Mouse (Mus musculus) T-helper 2 cell (primary cell): ENCODE measurements around the gene Msrb3.

Source experiments
- in situ Hi-C: fragments of 300-600 bp; cut with MboI, MseI; formaldehyde crosslinking; loops from one replicate; pipeline ENCODE4 v1.15.1; 2025; ENCODE audit warnings: high pct_unique_total_duplicates

The Msrb3 gene

GRCm38 (mm10) chr10:120898785-120899762 is at the start of gene Msrb3:
Msrb3 (minus strand) TSS chr10:120899101.
- in situ Hi-C loops = no loop called here

GRCm38 (mm10) chr10:120948461-120948860 is 49.6 kb upstream of the Msrb3 start:
- in situ Hi-C loops = no loop called here

GRCm38 (mm10) chr10:120947842-120948241 is 48.9 kb upstream of the Msrb3 start:
- in situ Hi-C loops = no loop called here

DNA sequence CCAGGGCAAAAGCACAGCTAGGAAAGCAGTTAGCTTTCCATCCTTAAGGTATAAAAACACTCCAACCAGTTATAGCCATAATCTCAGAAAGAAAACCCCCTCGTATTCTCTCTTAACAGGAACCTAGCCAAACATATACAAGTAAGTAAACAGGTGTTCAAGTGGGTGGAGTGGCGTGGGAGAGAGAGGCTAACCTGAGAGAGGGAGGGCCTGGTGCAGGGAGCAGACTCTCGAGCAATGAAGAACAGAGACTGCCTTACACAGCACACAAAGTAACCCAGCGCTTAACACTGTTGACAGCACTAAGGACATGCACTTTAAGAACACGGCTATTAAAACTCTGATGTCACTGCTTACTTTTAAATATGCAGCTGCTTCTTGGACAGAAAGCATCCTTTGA is 47.9 kb upstream of the Msrb3 start:
- in situ Hi-C loops = no loop called here

DNA sequence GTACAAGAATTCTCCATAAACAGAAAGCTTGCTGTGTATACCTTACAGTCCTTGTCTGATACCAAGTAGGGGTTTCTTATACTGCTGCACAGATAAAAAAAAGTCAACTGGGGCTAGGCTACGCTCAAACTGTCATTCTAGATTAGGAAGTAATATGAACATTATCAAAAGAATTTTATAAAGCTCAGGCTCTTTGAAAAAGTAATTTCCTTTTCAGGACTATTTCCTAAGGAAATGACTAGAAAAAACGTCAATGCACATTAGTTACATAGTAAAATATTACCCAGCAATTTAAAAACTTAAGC is 40.0 kb upstream of the Msrb3 start:
- in situ Hi-C loops = no loop called here

- in situ Hi-C loops = no loop called here
Measured at GRCm38 (mm10) chr10:120938077-120938903, 39.4 kb upstream of the Msrb3 start.

DNA sequence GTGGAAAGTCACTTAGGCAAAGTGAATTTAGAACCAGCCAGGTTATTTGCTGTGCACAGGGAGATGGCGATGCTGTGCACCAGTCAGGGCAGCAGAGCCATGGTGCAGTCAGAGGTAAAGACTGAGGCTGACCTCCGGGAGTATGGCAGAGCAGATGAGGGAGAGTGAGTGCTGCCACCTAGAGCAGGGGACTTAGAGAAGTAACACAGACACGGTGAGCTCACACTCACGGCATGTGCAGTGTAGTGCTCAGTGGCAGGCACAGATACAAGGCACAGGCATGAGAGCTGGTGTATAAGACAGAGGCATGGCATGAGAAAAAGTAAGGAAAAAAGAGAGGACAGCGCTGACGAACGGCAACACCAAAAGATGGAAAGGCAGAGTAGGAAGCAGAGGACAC is 30.6 kb upstream of the Msrb3 start:
- in situ Hi-C loops = no loop called here

- in situ Hi-C loops = no loop called here
Measured at GRCm38 (mm10) chr10:120928183-120928582, 29.3 kb upstream of the Msrb3 start.

- in situ Hi-C loops = no loop called here
Measured at GRCm38 (mm10) chr10:120926156-120926555, 27.3 kb upstream of the Msrb3 start.

DNA sequence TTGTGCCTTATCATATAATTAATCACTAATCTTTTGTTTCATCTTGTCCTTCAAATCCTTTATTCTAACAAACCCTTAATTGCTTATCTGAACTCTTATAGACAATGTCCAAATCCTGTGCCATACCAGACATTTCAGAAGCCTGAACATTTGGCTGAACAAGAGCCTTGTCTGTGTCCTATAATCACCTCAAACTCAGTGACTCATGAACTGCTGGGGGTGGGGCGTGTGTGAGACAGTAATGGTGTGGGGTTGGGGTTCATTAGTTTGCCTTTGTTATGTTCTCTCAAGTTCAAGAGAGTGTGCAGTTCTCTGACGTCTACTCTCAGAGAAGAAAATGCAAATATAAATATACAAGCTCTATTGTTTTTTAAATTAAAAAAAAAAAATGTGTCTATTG is 22.6 kb upstream of the Msrb3 start:
- in situ Hi-C loops = no loop called here

- in situ Hi-C loops = no loop called here
Measured at GRCm38 (mm10) chr10:120920604-120921003, 21.7 kb upstream of the Msrb3 start.

- in situ Hi-C loops = no loop called here
Measured at GRCm38 (mm10) chr10:120916250-120916649, 17.3 kb upstream of the Msrb3 start.

- in situ Hi-C loops = no loop called here
Measured at GRCm38 (mm10) chr10:120914948-120915631, 16.2 kb upstream of the Msrb3 start.

DNA sequence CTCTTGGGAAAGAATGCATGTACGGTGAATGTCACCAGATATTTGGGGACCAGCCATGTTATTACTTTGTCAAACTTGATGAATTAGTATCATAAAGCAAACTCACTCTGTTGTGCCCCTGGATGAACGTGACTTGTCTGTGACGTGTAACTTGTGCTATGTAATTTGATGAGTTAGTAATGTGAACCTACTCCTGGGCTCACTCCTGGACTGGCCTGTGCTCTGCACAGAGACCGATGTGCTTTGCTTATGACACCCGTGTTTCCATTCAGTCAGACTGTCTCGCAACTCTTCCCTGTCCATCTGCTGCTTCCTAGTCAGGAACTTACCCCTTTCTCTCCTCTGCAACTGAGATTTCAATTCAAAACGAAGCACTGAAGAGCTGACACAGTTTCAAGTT is 15.4 kb upstream of the Msrb3 start:
- in situ Hi-C loops = no loop called here

GRCm38 (mm10) chr10:120913796-120914195 is 14.9 kb upstream of the Msrb3 start:
- in situ Hi-C loops = no loop called here

DNA sequence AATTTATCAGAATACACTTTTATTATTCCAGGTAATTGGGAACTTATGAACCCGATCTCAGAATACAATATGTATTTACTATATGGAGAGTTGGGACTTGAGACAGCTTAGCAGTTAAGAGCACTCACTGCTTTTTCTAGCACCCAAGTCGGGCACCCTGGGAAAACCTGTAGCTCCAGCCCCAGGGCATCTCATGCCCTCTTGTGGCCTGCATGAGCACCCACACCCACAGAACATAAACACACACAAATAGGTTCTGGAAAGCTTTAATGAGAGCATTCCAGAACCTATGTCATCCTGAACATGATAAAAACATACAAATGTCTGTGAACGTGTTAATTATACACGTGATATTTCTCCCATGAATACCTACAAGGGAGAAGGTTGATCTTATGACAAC is 13.1 kb upstream of the Msrb3 start:
- in situ Hi-C loops = no loop called here

GRCm38 (mm10) chr10:120908776-120909574 is 10.1 kb upstream of the Msrb3 start:
- in situ Hi-C loops = no loop called here

GRCm38 (mm10) chr10:120904676-120905075 is 5.8 kb upstream of the Msrb3 start:
- in situ Hi-C loops = no loop called here

- in situ Hi-C loops = no loop called here
Measured at GRCm38 (mm10) chr10:120903843-120904468, 5.1 kb upstream of the Msrb3 start.

- in situ Hi-C loops = no loop called here
Measured at GRCm38 (mm10) chr10:120901746-120902145, 2.8 kb upstream of the Msrb3 start.

DNA sequence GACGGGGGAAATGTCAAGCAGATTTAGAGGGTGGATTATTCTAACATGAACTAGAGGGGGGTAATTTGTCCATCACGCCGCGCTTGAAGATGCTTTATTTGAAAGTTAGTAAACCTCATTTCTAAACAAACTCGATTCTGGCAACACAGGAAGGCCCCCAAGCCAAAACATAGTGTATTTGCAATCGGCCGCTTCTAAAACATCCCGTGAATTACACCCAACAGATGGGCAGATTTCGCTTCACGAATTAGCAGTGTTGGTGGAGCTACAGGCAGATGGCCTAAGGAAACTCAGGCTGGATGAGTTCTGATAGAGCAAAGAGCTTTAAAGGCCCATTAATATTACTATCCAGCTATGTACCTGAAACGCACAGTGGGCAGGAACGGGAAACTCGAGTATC is 1.2 kb upstream of the Msrb3 start:
- in situ Hi-C loops = no loop called here
